Mouse (Mus musculus) cerebellum, postnatal 25 days (tissue): Measurements from ENCODE around the gene Erg.

Experiments used
- DNase-seq, 2 experiments: peaks; one replicate each; pipeline ENCODE4 v3.0.0; 2021; ENCODE audit warnings: mixed read lengths in 2 of 2

Gene Erg

DNA sequence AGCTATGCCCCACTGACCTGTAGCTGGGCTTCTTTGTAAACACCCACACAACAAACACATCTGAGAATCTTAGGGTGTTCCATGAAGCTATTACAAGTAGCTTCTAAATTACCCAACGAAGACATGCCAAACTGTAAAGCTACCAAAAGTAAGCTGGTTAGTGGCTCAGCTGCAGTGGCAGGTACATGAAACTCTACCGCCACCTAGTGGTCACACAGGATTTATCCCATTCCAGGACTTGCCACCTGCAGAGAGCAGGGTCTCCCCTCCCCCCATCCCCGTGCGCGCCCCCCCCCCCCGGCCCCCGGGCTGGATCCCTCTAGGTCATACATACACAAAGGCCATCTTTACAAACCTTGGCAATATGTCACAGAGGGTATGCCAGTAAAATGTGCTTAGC lies 240.5 kb downstream of the Erg start:
- DNase-seq = peak; percentile 62 to 84

DNA sequence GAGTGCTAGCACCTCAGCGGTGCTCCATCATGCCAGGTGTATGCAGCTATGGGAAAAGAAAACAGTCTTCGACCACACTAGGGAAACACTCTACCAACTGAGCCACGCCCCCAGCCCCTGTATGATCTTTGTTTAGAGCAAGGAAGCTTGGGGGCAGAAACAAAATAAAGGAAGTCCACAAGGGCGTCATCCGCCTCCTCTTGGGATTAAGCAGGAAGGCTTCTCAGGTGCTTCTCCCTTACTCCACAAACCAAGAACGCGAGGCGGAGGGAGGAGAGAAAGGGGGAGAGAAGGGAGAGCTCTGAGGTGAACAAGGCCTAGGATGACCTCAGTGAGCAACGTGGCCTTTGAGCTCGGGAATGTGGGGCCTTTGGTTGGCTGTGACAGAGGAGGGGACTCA lies 241.4 kb downstream of the Erg start:
- no peak for DNase-seq

DNA sequence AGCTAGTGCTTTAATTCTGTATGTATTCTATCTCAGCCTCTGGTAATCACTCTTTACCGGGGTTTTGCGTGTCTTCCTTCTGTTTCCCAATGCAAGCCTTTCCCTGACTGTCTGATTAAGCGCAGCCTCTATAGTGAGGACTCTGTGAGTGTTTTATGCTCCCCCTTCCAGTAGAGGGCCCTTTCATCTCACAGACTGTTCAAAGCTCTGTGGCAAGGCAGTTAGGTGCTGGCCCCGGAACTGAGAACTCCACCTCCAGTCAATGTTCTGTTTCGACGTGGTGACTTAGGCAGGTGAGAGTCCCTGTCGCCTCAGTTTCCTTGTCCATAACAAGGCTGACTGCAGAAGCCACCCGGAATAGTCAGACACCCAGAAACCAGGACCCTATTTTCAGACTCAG lies 244.4 kb downstream of the Erg start:
- DNase-seq = no peak

DNA sequence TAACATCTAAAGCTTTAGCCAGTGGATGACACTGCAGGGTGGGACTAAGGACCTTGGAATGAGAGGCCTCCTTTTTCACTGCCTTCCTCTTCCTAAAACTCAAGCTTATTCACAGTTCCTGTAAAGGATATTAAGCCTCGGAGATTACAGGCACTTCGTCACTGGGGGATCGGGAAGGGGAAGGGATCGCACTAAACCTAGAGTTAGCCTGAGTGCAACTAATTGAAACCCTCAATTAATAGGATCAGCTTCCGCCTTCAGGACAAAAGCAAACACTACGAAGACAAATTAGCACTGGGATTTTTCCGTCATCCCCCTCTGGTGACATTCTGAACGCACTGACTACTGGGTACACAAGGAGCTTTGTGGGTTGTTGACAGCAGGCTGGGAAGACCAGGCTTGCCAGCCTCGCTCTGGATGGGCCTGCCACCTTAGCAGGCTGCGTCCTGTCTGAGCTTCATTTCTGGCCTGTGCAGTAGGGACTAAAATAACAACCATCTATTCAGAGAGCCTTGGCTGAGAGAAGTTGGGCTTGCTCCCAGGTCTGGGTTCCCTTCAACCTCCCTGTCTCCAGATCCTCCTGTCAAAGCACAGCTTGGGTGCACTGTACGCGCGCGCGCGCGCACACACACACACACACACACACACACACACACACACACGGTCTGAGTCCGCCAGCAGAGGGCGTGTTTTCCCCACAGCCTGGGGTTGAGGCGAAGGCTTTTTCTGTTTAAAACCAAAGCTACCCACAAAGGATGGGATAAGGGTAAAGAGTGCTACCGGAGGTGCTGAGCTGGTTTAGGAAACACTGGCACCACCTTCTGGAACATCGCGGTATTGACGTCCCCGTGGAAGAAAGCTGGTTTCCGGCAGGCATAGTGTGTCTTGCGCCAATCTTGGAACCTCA lies 245.3 kb downstream of the Erg start:
- DNase-seq = peak; percentile 89 to 92

DNA sequence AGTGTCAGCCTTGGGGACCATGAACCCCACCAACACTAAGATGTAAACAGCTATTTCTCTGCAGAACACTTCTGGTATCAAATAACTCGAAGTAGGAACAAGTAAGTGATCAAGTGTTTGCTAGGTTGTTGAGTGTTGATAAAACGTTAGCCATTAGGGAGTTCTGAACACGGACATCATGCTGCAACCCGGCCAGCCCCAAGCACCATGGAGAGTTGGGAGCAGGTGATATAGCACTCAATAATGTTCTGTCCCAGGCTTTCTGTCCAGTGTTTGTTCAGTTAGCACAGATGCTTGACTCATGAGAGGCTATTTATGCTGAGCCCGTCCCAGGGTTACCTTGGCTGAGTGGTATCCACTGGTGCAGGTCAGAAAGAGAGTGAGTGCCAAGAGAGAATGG lies 254.2 kb downstream of the Erg start:
- no peak for DNase-seq

DNA sequence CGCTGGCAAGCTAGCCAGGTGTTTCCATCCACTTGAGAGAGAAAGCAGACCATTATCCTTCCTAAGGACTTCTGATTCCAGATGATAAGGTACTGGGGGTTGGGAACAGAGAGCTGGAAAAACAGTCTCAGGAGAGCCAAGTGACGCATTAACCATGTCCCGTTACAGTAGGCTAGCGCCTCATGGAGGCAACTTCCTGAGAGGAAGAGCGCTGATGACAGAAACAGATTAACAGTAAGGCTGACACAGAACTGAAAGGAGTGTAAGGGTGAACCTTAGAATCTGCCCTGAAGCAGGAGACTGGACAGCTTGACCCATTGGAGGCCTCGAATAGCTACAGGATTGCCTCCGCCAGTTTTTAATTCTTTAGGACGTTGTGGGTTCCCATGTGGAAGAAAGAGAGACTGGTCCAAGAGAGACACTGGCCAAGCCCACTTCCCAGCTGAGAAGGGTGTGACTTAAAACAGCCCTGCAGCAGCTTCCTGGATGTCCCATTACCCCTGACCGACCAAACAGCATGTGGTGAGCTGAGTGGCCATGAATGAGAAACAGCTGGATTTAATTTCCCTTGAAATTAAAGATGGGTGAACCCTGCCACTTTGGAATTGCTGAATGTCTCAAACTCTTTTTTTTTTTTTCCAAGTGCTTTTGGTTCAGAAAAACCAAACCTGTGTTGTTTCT lies 264.3 kb downstream of the Erg start:
- no peak for DNase-seq
